Mouse (Mus musculus): Measurements from ENCODE around the gene Klk1b8. TPM values are rescaled to one million over a fixed set of nuclear protein-coding genes. Genes with fewer than 3 reads are reported as not detected.
"Not testable (repeated sequence)": the region's sequence is repeated elsewhere in the genome, so short reads cannot be mapped to it uniquely, and the experiment has no call there.

Gene Klk1b8
- polyA plus RNA-seq, 1 experiment, result not detected

DNA sequence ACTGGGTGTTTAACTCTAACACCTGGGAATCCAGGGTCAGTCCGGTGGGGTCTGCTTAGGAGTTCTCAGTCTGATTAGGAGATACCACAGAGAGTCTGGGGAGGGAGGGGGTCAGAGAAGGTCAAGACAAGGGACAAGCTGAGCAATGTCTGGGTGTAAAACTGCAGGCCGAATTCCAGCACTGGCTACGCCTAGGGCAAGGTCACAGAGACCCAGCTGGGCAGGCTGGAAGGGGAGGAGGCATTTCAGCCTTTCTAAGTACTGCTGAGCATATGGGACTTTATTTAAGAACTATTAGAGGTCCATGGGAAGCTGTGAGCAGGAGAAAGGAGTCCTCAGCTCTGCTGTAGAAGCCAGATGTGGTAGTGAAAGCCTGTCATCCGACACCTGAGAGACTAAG lies 18.1 kb upstream of the Klk1b8 start:
- TF ChIP-seq POLR2A (IDR thresholded peaks at IDR 0.05; ENCODE audit: borderline replicate concordance, low read depth, low read length), result no peak
- TF ChIP-seq CTCF (IDR thresholded peaks at IDR 0.05; ENCODE audit: low read depth, low read length), result no peak
- H3K27ac ChIP-seq (ENCODE audit: insufficient read depth, low read depth, low read length), result no peak overlapping the region

DNA sequence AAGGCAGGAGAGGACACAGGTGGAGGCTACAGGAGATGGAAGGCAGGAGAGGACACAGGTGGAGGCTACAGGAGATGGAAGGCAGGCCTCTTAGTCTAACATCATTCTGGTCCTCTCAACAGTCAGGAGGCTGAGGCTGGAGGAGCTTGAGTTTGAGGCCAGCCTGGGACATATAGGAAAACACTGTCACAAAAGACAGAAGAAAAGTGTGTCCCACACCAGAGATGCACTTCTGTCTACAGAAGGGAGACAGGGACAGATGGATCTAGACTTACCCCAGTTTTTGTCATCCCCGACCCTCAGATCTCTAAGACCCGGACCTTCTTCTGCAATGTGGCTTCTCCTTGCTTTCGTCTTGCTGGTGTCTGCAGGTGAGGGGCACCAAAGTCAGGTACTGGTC lies 17.0 kb upstream of the Klk1b8 start, which contains the start of gene Klk15:
Gene Klk15, plus strand, starts transcription at position 301 of the 400 bp plus-strand sequence.
- TF ChIP-seq CTCF (IDR thresholded peaks at IDR 0.05; ENCODE audit: low read depth, low read length) (no peak), POLR2A (IDR thresholded peaks at IDR 0.05; ENCODE audit: borderline replicate concordance, low read depth, low read length) (no peak)
- no peaks in the 10 kb centered on the region for H3K4me1 ChIP-seq (ENCODE audit: control insufficient read depth, insufficient read depth, low read length)
- no peak within 1 kb of the TSS for H3K4me3 ChIP-seq (ENCODE audit: insufficient read depth, low read length)
- H3K27ac ChIP-seq (ENCODE audit: insufficient read depth, low read depth, low read length), result no peak within 1 kb of the TSS

More for the DNA sequence above, 18.1 kb upstream of the Klk1b8 start:
- Histone ChIP-seq H3K4me3 (ENCODE audit: insufficient read depth, low read length) (no peak overlapping the region), H3K4me1 (ENCODE audit: control insufficient read depth, insufficient read depth, low read length) (no peaks in the 10 kb centered on the region)

DNA sequence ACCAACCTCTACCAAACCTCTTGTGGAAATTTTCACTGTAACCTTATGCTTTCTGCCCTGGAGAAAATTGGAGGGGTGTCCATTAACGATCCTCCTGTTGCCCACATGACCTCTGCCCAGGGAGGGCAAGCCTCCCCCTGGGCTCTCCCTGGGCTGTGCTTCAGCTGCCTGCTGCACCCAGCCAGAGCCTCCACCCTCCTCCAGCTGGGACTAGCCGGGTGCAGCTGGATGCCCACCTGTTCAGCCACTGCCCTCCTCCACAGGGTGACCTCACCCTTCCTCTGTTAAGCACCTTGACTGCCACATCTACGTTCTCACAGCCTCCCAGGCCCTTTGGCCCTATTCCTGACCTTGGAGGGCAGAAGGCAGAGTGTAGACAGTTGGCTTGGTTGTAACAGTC lies 15.7 kb upstream of the Klk1b8 start:
- TF ChIP-seq CTCF (IDR thresholded peaks at IDR 0.05; ENCODE audit: low read depth, low read length) (no peak), POLR2A (IDR thresholded peaks at IDR 0.05; ENCODE audit: borderline replicate concordance, low read depth, low read length) (no peak)
- Histone ChIP-seq H3K4me3 (ENCODE audit: insufficient read depth, low read length) (no peak overlapping the region), H3K27ac (ENCODE audit: insufficient read depth, low read depth, low read length) (no peak overlapping the region), H3K4me1 (ENCODE audit: control insufficient read depth, insufficient read depth, low read length) (no peaks in the 10 kb centered on the region)

DNA sequence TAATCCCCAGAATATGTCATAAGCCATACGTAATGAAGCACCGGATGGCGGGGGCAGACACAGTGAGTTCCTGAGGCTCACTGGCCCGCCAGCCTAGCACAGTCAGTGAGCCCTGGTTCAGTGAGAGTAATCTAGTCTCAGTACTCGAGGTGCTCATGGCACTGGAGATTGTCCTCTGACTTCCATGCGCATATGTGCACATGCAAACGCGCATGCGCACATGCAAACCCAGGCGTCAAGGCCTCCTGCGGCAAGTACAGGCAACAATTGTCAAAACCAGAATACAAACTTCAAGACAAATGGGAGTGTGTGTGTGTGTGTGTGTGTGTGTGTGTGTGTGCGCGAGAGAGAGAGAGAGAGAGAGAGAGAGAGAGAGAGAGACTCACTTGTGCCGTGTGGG lies 13.9 kb upstream of the Klk1b8 start:
- TF ChIP-seq CTCF (IDR thresholded peaks at IDR 0.05; ENCODE audit: low read depth, low read length), result no peak
- no peak for TF ChIP-seq POLR2A (IDR thresholded peaks at IDR 0.05; ENCODE audit: borderline replicate concordance, low read depth, low read length)
- H3K4me1 ChIP-seq (ENCODE audit: control insufficient read depth, insufficient read depth, low read length), result no peaks in the 10 kb centered on the region
- no peak overlapping the region for H3K27ac ChIP-seq (ENCODE audit: insufficient read depth, low read depth, low read length)
- no peak overlapping the region for H3K4me3 ChIP-seq (ENCODE audit: insufficient read depth, low read length)

DNA sequence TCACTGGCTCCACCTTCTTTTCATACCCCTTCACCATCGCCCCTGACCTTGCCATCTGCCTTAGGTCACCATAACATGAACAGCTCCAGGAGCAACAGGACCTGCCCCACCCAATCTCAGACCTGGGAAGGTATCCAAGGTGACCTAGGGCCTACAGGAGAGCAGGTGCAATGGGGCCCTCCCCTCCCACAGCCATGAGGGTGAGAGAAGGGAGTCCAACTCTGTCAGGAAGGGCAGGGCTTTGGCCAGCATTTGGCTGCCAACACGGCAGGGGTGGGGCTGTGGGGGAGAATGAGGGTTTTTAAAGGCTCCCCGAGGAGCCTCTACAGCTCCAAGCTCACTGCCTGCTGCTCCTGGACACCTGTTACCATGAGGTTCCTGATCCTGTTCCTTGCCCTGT lies 8.2 kb upstream of the Klk1b8 start:
- H3K4me1 ChIP-seq (ENCODE audit: control insufficient read depth, insufficient read depth, low read length); H3K27ac ChIP-seq (ENCODE audit: insufficient read depth, low read depth, low read length); H3K4me3 ChIP-seq (ENCODE audit: insufficient read depth, low read length): not testable (repeated sequence)

DNA sequence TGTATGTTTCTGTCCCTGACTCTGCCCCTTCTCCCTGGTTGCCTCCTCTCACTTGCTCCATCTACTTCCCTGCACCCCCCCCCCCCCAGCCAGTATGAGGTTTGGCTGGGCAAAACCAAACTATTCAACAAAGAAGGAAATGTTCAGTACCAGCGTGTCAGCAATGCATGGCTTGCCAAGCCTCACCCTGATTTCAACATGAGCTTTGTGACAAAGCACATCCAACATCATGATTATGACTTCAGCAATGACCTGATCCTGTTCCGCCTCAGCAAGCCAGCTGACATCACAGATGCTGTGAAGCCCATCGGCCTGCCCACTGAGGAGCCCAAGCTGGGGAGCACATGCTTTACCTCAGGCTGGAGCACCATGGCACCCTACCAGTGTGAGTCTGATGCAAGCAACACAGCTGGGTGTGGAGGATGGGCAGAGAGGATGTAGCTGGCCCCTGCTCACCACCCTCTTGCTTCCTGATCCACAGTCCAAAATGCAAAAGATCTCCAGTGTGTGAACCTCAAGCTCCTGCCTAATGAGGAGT lies 5.7 kb upstream of the Klk1b8 start:
- H3K4me1 ChIP-seq (ENCODE audit: control insufficient read depth, insufficient read depth, low read length), result peaks cover 6% of the 10 kb centered on the region; the same call in 1 of the 2 replicates
- no peak overlapping the region for H3K4me3 ChIP-seq (ENCODE audit: insufficient read depth, low read length)
- TF ChIP-seq CTCF (IDR thresholded peaks at IDR 0.05; ENCODE audit: low read depth, low read length) (no peak), POLR2A (IDR thresholded peaks at IDR 0.05; ENCODE audit: borderline replicate concordance, low read depth, low read length) (no peak)
- H3K27ac ChIP-seq (ENCODE audit: insufficient read depth, low read depth, low read length), result no peak overlapping the region

DNA sequence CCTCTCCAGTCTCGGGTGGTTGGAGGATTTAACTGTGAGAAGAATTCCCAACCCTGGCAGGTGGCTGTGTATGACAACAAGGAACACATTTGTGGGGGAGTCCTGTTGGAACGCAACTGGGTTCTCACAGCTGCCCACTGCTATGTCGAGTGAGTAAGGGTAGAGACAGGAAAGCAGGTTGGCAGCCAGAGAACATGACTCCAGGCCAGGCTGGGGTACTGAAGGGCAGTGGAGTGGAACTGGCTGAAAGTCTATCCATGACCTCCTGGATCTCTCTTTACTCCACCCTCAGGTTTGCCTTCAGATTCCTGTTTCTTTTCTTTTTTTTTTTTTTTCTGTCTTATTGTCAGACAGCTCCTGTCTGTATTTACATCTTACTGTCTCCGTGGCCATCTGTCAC lies 2.2 kb downstream of the Klk1b8 start:
- no peak for TF ChIP-seq CTCF (IDR thresholded peaks at IDR 0.05; ENCODE audit: low read depth, low read length)
- no peak for TF ChIP-seq POLR2A (IDR thresholded peaks at IDR 0.05; ENCODE audit: borderline replicate concordance, low read depth, low read length)
- no peak overlapping the region for H3K4me3 ChIP-seq (ENCODE audit: insufficient read depth, low read length)
- peaks cover 3% of the 10 kb centered on the region; the same call in 1 of the 2 replicates for H3K4me1 ChIP-seq (ENCODE audit: control insufficient read depth, insufficient read depth, low read length)

DNA sequence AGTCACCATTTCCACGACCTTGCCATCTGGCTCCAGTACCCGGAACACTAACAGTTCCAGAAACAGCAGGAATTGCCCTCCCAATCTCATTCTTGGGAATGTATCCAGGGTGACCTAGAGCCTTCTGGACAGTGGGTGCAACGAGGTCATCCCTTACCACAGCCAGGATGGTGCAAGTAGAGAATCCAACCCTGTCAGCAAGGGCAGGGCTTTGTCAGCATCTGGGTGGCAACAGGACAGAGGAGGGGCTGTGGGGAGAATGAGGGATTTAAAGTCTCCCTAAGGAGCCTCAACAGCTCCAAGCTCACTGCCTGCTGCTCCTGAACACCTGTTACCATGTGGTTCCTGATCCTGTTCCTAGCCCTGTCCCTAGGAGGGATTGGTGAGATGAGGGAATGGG lies 16.0 kb downstream of the Klk1b8 start, which contains the start of gene Klk1b1:
Gene Klk1b1, plus strand, starts transcription at position 301 of the 400 bp plus-strand sequence.
- Histone ChIP-seq H3K4me1 (ENCODE audit: control insufficient read depth, insufficient read depth, low read length) (peaks cover 20% of the 10 kb centered on the region), H3K4me3 (ENCODE audit: insufficient read depth, low read length) (no peak within 1 kb of the TSS), H3K27ac (ENCODE audit: insufficient read depth, low read depth, low read length) (no peak within 1 kb of the TSS)
- no peak for TF ChIP-seq POLR2A (IDR thresholded peaks at IDR 0.05; ENCODE audit: borderline replicate concordance, low read depth, low read length)
- TF ChIP-seq CTCF (IDR thresholded peaks at IDR 0.05; ENCODE audit: low read depth, low read length), result no peak

More for the DNA sequence above, 2.2 kb downstream of the Klk1b8 start:
- H3K27ac ChIP-seq (ENCODE audit: insufficient read depth, low read depth, low read length), result no peak overlapping the region

DNA sequence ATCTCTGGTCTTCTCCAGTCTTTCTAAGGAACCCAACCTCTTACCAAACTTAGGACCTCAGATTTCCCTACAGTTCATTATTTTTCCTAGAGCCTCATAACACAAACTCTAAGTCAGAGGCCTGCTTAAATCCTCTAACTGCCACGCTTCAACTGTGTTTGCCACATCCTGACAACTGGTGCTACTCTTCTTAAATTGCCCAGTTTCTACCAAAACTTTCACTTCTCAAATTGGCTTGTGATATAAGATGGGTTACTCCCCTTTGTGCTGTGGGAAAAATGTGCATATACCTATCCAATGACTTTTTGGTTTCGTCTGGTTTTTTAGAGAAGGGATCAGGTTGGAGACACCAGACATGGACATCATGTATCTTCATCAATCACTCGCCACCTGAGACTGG lies 16.6 kb downstream of the Klk1b8 start:
- TF ChIP-seq POLR2A (IDR thresholded peaks at IDR 0.05; ENCODE audit: borderline replicate concordance, low read depth, low read length), result no peak
- TF ChIP-seq CTCF (IDR thresholded peaks at IDR 0.05; ENCODE audit: low read depth, low read length), result no peak

DNA sequence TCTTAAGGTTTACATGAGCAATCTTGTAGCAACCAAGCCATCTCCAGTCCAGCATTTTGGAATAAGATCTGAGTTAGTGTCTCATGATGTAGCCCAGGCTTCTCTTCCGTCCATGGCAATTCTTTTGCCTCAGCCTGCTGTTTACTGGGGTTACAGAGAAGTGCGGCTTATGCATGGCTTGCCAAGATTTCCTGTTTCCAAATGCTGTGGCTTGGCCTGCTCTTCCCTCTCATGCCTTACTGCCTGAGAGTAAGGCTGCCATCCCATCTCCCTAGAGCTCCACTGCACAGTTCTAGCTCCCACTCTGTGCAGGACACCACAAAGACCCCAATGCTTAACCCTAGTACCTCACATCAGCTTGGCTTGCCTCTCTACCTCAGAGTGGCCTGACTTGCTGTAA lies 17.1 kb downstream of the Klk1b8 start:
- Histone ChIP-seq H3K27ac (ENCODE audit: insufficient read depth, low read depth, low read length) (no peak overlapping the region), H3K4me1 (ENCODE audit: control insufficient read depth, insufficient read depth, low read length) (peaks cover 14% of the 10 kb centered on the region), H3K4me3 (ENCODE audit: insufficient read depth, low read length) (no peak overlapping the region)
- TF ChIP-seq CTCF (IDR thresholded peaks at IDR 0.05; ENCODE audit: low read depth, low read length) (no peak), POLR2A (IDR thresholded peaks at IDR 0.05; ENCODE audit: borderline replicate concordance, low read depth, low read length) (no peak)

More for the DNA sequence above, 16.6 kb downstream of the Klk1b8 start:
- Histone ChIP-seq H3K27ac (ENCODE audit: insufficient read depth, low read depth, low read length) (no peak overlapping the region), H3K4me3 (ENCODE audit: insufficient read depth, low read length) (no peak overlapping the region), H3K4me1 (ENCODE audit: control insufficient read depth, insufficient read depth, low read length) (peaks cover 17% of the 10 kb centered on the region)

DNA sequence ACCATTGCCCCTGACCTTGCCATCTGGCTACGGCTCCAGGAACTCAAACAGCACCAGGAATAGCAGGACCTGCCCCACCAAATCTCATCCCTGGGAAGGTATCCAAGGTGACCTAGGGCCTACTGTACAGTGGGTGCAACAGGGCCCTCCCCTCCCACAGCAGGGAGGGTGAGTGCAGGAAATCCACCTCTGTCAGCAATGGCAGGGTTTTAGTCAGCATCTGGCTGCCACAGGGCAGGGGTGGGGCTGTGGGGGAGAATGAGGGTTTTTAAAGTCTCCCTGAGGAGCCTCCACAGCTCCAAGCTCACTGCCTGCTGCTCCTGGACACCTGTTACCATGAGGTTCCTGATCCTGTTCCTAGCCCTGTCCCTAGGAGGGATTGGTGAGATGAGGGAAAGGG lies 25.3 kb downstream of the Klk1b8 start, which contains the start of gene Klk1b9:
Gene Klk1b9, plus strand, starts transcription at position 301 of the 400 bp plus-strand sequence.
- H3K27ac ChIP-seq (ENCODE audit: insufficient read depth, low read depth, low read length); H3K4me3 ChIP-seq (ENCODE audit: insufficient read depth, low read length); H3K4me1 ChIP-seq (ENCODE audit: control insufficient read depth, insufficient read depth, low read length): not testable (repeated sequence)

Measured in bone marrow macrophage, adult 2 months (primary cell).